Mouse (Mus musculus) embryonic fibroblast, embryonic 13.5 days (primary cell): ENCODE data around the gene Cramp1l.

Source experiments
- CTCF ChIP-seq: IDR thresholded peaks from 2 replicates; pipeline ENCODE4 v1.5.1; 2011; ENCODE audit warnings: mild to moderate bottlenecking, control low read depth, low read length, moderate library complexity, borderline replicate concordance; ENCODE audit not compliant: insufficient read depth
- POLR2A ChIP-seq: IDR thresholded peaks from 2 replicates; pipeline ENCODE4 v1.6.1; 2011; ENCODE audit warnings: low read depth, mild to moderate bottlenecking, control low read depth, low read length, moderate library complexity

GRCm38 (mm10) chr17:25007480-25007879 lies 8.1 kb downstream of the Cramp1l start:
- TF ChIP-seq CTCF, result no peak
- no peak for TF ChIP-seq POLR2A
